Mouse (Mus musculus) midbrain, embryonic 15.5 days (tissue): ENCODE measurements around the gene Dhdh. TPM values are rescaled to one million over a fixed set of nuclear protein-coding genes. Genes with fewer than 3 reads are reported as not detected.
"Not testable (repeated sequence)": the region's sequence is repeated elsewhere in the genome, so short reads cannot be mapped to it uniquely, and the experiment has no call there.

Experiments used
- ATAC-seq: fragments of 200-750 bp; cut with Nextera tagmentation; replicated peaks from 2 replicates; pipeline ENCODE4 v1.8.0; 2017; ENCODE audit warnings: moderate TSS enrichment
- H3K27ac ChIP-seq: fragments of 300-500 bp; sonication (generic); 2 replicates; pipeline ENCODE4 v1.5.1; 2015; ENCODE audit warnings: mild to moderate bottlenecking, inconsistent platforms
- H3K27me3 ChIP-seq: fragments of 300-500 bp; sonication (generic); replicated peaks from 2 replicates; pipeline ENCODE4 v1.6.1; 2015; ENCODE audit warnings: inconsistent platforms
- H3K36me3 ChIP-seq: fragments of 300-500 bp; sonication (generic); replicated peaks from 2 replicates; pipeline ENCODE4 v1.6.1; 2015; ENCODE audit warnings: inconsistent platforms
- H3K4me1 ChIP-seq: fragments of 300-500 bp; sonication (generic); 2 replicates; pipeline ENCODE4 v1.6.1; 2015; ENCODE audit warnings: inconsistent platforms
- H3K4me2 ChIP-seq: fragments of 300-500 bp; sonication (generic); 2 replicates; pipeline ENCODE4 v1.6.1; 2015; ENCODE audit warnings: inconsistent platforms, mild to moderate bottlenecking, moderate library complexity
- H3K4me3 ChIP-seq: fragments of 300-500 bp; sonication (generic); 2 replicates; pipeline ENCODE4 v1.5.1; 2015; ENCODE audit warnings: mild to moderate bottlenecking, inconsistent platforms
- H3K9ac ChIP-seq: fragments of 300-500 bp; sonication (generic); 2 replicates; pipeline ENCODE4 v1.6.1; 2015; ENCODE audit warnings: mild to moderate bottlenecking, inconsistent platforms
- H3K9me3 ChIP-seq: fragments of 300-500 bp; sonication (generic); 2 replicates; pipeline ENCODE4 v1.6.1; 2016; ENCODE audit warnings: inconsistent platforms
- WGBS: fragments of 180-500 bp; shearing (Covaris S2); methylation state at CpG from one replicate; pipeline ENCODE4 v1.1.7; 2015; ENCODE audit warnings: mixed read lengths; 5-methylcytosine and 5-hydroxymethylcytosine counted together
- polyA plus RNA-seq: library from polyadenylated mRNA; unstranded; fragments of >200 nt; fragmentation: Nextera tagmentation; extraction: Ambion mirVana; gene quantifications from 2 replicates; pipeline ENCODE4 v1.2.1, GENCODE M21; 2015

Gene Dhdh
- polyA plus RNA-seq, 1 experiment from 2014 or later = 4.1 TPM

DNA sequence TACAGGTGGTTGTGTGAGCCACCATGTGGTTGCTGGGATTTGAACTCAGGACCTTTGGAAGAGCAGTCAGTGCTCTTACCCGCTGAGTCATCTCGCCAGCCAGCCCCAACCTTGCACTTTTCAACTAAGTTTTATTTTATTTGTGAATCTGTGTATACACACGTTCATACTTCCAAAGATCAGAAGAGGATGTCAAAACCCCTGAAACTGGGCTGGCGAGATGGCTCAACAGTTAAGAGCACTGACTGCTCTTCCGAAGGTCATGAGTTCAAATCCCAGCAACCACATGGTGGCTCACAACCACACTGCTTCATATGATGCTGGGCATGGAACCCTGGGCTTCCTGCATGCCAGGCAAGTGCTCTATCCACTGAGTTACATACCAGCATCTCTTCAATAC is 3.6 kb downstream of the Dhdh start:
- H3K4me3 ChIP-seq, H3K36me3 ChIP-seq, H3K9me3 ChIP-seq, ATAC-seq, H3K27ac ChIP-seq, H3K9ac ChIP-seq, H3K27me3 ChIP-seq, H3K4me2 ChIP-seq: not testable (repeated sequence)
- 95% methylated on average over 5 of the region's 5 CpGs for WGBS
- peaks cover 13% of the 10 kb centered on the region; the same call in 1 of the 2 replicates for H3K4me1 ChIP-seq

DNA sequence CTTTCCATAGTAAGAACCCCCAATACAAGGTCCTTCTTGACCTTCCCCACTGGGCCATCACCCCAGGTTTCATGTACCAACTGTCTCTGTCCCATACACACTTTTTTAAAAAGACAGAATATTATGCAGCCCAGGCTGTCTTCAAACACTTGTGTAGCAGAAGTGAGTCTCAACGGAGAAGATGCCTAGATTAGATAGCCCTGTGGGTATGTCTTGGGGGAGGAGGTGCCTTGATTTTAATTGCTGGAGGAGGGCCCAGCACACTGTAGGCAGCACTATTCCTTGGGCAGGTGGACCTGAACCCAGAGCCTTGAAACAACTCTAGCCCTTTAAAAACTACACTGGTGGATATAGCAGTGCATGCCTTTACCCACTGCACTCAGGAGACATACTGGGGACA is 6.4 kb downstream of the Dhdh start:
- ATAC-seq = no peak
- Histone ChIP-seq H3K27me3 (no peaks in the 10 kb centered on the region), H3K4me2 (no peak overlapping the region), H3K4me1 (no peaks in the 10 kb centered on the region), H3K4me3 (no peak overlapping the region), H3K27ac (no peak overlapping the region), H3K36me3 (no peaks in the 10 kb centered on the region), H3K9ac (no peak overlapping the region), H3K9me3 (no peaks in the 10 kb centered on the region)
- 95% methylated on average over 1 of the region's 1 CpGs for WGBS

- peak; percentile 86 for ATAC-seq
- Histone ChIP-seq H3K27ac (no peak within 1 kb of the TSS), H3K4me3 (no peak within 1 kb of the TSS), H3K4me1 (no peaks in the 10 kb centered on the region), H3K4me2 (no peak within 1 kb of the TSS), H3K9ac (no peak within 1 kb of the TSS), H3K27me3 (no peaks in the 10 kb centered on the region), H3K36me3 (no peaks in the 10 kb centered on the region), H3K9me3 (no peaks in the 10 kb centered on the region)
- 47% methylated on average over 15 of the region's 15 CpGs for WGBS
Observed at GRCm38 (mm10) chr7:45481374-45481927, 7.2 kb downstream of the Dhdh start, which contains the start of gene Tulp2. Gene Tulp2 (plus strand): TSS chr7:45481877.

DNA sequence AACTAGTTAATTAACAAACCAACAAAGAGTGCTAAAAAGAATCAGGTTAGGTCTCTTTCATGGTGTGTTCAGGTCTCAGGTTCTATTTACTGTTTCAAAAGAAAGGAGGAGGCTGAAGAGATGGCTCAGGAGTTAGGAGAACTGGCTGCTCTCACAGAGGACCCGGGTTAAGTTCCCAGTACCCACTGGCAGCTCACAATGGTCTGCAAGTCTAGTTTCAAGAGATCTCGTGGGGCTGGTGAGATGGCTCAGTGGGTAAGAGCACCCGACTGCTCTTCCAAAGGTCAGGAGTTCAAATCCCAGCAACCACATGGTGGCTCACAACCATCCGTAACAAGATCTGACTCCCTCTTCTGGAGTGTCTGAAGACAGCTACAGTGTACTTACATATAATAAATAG is 8.3 kb downstream of the Dhdh start:
- not testable (repeated sequence) for H3K4me2 ChIP-seq, H3K9ac ChIP-seq, H3K4me3 ChIP-seq, ATAC-seq, H3K27ac ChIP-seq, H3K9me3 ChIP-seq, H3K4me1 ChIP-seq, H3K27me3 ChIP-seq, H3K36me3 ChIP-seq
- WGBS = 80% methylated on average over 3 of the region's 4 CpGs

GRCm38 (mm10) chr7:45478774-45479173 is 9.8 kb downstream of the Dhdh start:
- no peaks in the 10 kb centered on the region for H3K36me3 ChIP-seq
- no peak overlapping the region for H3K4me3 ChIP-seq
- no peak overlapping the region for H3K27ac ChIP-seq
- no peaks in the 10 kb centered on the region for H3K9me3 ChIP-seq
- WGBS = 94% methylated on average over 7 of the region's 7 CpGs
- H3K4me1 ChIP-seq = no peaks in the 10 kb centered on the region
- no peak overlapping the region for H3K4me2 ChIP-seq
- H3K27me3 ChIP-seq = no peaks in the 10 kb centered on the region
- no peak overlapping the region for H3K9ac ChIP-seq
- ATAC-seq = no peak

DNA sequence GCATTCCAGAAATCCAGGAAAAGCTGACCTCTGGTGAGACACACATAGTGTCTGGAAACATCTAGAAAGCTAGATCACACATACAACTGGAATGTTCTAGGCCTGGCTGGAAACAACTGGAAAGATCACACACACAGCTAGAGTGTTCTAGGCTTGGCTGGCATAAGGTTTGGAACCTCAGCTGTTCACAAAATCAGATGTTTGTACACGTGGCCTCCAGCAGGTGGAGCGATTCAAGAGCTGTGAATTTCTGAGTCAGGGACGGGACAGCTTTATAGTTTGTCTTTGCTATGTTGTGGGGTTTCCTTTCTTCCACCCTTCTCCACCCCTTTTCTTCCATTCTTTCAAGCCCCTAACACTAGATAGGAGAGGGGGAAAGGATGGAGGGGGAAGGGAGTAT is 11.6 kb downstream of the Dhdh start:
- Histone ChIP-seq H3K36me3 (no peaks in the 10 kb centered on the region), H3K9ac (no peak overlapping the region), H3K27me3 (no peaks in the 10 kb centered on the region), H3K4me2 (no peak overlapping the region), H3K9me3 (no peaks in the 10 kb centered on the region), H3K27ac (no peak overlapping the region), H3K4me1 (no peaks in the 10 kb centered on the region), H3K4me3 (no peak overlapping the region)
- 4% methylated on average over 3 of the region's 3 CpGs for WGBS
- ATAC-seq = no peak

DNA sequence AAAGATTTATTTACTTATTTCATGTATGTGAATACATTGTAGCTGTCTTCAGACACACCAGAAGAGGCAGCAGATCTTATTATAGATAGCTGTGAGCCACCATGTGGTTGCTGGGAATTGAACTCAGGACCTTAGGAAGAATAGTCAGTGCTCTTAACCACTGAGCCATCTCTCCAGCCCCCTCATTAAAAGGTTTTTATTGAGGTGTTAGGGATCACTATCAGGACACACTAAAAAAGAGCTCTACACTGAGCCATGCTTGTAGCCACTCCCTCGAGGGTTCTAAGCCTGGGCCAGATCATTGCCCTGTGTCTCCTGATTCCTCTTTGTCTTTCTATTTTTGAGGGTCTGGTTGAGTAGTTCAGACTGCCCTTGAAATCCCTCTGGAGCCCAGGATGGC is 12.2 kb downstream of the Dhdh start:
- no peaks in the 10 kb centered on the region for H3K4me1 ChIP-seq
- no peaks in the 10 kb centered on the region for H3K36me3 ChIP-seq
- ATAC-seq = no peak
- H3K9me3 ChIP-seq = no peaks in the 10 kb centered on the region
- H3K4me3 ChIP-seq = no peak overlapping the region
- no peak overlapping the region for H3K27ac ChIP-seq
- WGBS = 65% methylated on average over 1 of the region's 1 CpGs
- H3K27me3 ChIP-seq = no peaks in the 10 kb centered on the region
- no peak overlapping the region for H3K9ac ChIP-seq
- H3K4me2 ChIP-seq = no peak overlapping the region

- no peak overlapping the region for H3K9ac ChIP-seq
- H3K27me3 ChIP-seq = no peaks in the 10 kb centered on the region
- no peaks in the 10 kb centered on the region for H3K4me1 ChIP-seq
- 76% methylated on average over 16 of the region's 16 CpGs for WGBS
- ATAC-seq = no peak
- no peaks in the 10 kb centered on the region for H3K36me3 ChIP-seq
- no peak overlapping the region for H3K4me3 ChIP-seq
- no peak overlapping the region for H3K27ac ChIP-seq
- H3K4me2 ChIP-seq = peak overlapping the region; percentile 21; the same call in 1 of the 2 replicates
- no peaks in the 10 kb centered on the region for H3K9me3 ChIP-seq
Observed at GRCm38 (mm10) chr7:45475291-45475969, 13.2 kb downstream of the Dhdh start.

DNA sequence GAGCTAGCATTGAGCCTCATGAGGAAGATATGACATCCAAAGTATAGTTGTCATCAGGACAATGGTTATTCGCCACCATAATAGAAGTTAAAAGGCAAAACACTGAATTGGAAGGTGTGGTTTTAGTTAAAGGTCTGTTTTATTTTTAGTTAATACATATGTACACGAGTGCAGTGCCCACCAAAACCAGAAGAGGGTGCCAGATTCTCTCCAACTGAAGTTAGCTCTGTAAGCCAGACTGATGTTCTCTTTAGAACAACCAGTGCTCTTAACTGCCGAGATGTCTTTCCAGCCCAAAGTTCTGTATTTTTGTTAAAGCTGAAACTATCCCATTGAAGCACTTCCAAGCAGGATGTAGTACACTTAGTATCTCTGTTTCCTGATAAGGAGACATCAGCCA is 17.7 kb downstream of the Dhdh start:
- peaks cover 9% of the 10 kb centered on the region for H3K4me1 ChIP-seq
- no peak for ATAC-seq
- no peaks in the 10 kb centered on the region for H3K27me3 ChIP-seq
- no peak overlapping the region for H3K27ac ChIP-seq
- H3K4me3 ChIP-seq = no peak overlapping the region
- no peaks in the 10 kb centered on the region for H3K36me3 ChIP-seq
- no peak overlapping the region for H3K9ac ChIP-seq
- WGBS = 9% methylated on average over 3 of the region's 3 CpGs
- no peak overlapping the region for H3K4me2 ChIP-seq
- no peaks in the 10 kb centered on the region for H3K9me3 ChIP-seq

DNA sequence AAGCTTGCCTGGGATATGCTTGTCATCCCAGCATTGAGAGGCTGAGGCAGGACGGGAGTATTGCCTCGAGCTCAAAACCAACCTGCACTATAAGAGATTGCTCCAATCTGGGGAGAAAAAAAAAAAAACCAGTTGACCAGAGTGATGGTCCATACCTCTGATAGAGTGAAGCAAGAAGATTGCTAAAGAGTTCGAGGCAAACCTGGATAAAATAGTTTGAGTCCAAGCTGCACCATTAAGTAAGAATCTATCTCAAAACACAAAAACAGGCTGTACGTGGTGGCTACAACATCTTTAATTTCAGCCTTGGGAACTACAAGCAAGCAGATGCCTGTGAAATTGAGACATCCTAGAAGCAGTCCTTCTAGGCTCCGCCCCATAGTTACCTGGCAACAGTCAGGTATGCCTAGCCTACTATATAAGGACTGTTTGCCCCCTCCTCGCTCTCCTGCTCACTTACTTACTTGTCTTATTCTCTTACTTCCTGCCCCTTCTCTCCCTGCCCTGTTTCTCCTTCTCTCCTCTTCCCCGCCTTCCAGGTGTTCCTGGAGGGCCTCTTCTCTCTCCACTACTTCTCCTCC is 21.4 kb downstream of the Dhdh start:
- peak overlapping the region; percentile 76 for H3K4me3 ChIP-seq
- H3K9ac ChIP-seq = peak overlapping the region; percentile 84
- H3K9me3 ChIP-seq = no peaks in the 10 kb centered on the region

GRCm38 (mm10) chr7:45466283-45467089 is 22.1 kb downstream of the Dhdh start, which contains the start of gene Bax:
Gene Bax (minus strand): TSS chr7:45466898.
- peak within 1 kb of the TSS; percentile 79 for H3K27ac ChIP-seq
- H3K9me3 ChIP-seq = no peaks in the 10 kb centered on the region
- peak within 1 kb of the TSS; percentile 84 for H3K9ac ChIP-seq
- WGBS = under 1% methylated on average over 58 of the region's 58 CpGs
- H3K36me3 ChIP-seq = peaks cover 15% of the 10 kb centered on the region
- peak within 1 kb of the TSS; percentile 76 for H3K4me3 ChIP-seq
- peak within 1 kb of the TSS; percentile 83 for H3K4me2 ChIP-seq
- peak; percentile 70 for ATAC-seq
- H3K27me3 ChIP-seq = no peaks in the 10 kb centered on the region
- H3K4me1 ChIP-seq = peaks cover 23% of the 10 kb centered on the region

More for the DNA sequence above, 21.4 kb downstream of the Dhdh start:
- Histone ChIP-seq H3K4me2 (peak overlapping the region; percentile 83), H3K27ac (peak overlapping the region; percentile 60), H3K4me1 (peaks cover 23% of the 10 kb centered on the region), H3K27me3 (no peaks in the 10 kb centered on the region), H3K36me3 (peaks cover 15% of the 10 kb centered on the region)
- WGBS = 37% methylated on average over 7 of the region's 7 CpGs
- ATAC-seq = no peak; the same call in 1 of the 2 replicates

DNA sequence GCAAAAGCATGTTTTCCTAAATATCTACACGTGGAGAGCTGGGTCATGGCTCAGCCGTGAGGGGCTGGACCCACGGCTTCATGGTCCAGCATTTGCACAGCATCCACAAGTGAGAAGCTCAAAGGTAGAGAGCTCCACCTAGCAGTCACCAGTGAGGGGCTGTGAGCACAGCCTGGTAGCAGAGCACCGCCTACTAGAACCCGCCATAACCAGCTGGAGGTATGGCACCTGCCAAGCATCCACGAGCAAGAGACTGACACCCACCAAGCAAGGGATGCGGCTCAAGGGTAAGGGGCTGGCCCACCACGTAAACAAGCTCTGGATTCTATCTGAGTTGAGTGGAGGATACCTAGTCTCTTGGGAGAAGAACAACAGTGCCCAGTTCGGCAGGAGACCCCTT is 23.1 kb downstream of the Dhdh start:
- Histone ChIP-seq H3K9ac (peak overlapping the region; percentile 84), H3K27ac (no peak overlapping the region), H3K27me3 (no peaks in the 10 kb centered on the region), H3K4me3 (peak overlapping the region; percentile 76), H3K4me2 (peak overlapping the region; percentile 83), H3K4me1 (peaks cover 28% of the 10 kb centered on the region), H3K9me3 (no peaks in the 10 kb centered on the region), H3K36me3 (peaks cover 15% of the 10 kb centered on the region)
- WGBS = 79% methylated on average over 9 of the region's 9 CpGs
- no peak for ATAC-seq
